Comparison of ENCODE assay signal across 17 mouse cellular contexts in genomic region chr3:39109756-39110392, GRCm38 (mm10).
A peak's percentile ranks its signal among the peaks of the same experiment; 100 is the strongest.
DNase-seq lines count a peak whose midpoint lies in the region; ATAC-seq and TF ChIP-seq lines count a peak whose summit lies in the region.
"Had no signal": no experiment of that assay in that cellular context is flagged by ENCODE, and none has a peak within 500 bp of the region (broad histone marks: within the 10 kb centered on the region; RNA-seq: fewer than 3 reads in every experiment).

No protein-coding gene starts in this region.

- no peak overlapping the region for H3K4me2 ChIP-seq in forebrain, embryonic 16.5 days (ENCODE audit: low read length)
- H3K4me2 ChIP-seq: heart, embryonic 11.5 days; lung, embryonic 15.5 days; stomach, embryonic 15.5 days had no signal

- intact Hi-C loops in gastrocnemius, postnatal 14 days (cut with DNase I; ENCODE audit: low total_unique reads): no loop called here
- intact Hi-C loops in gastrocnemius, postnatal 36 days (cut with DNase I): no loop called here

- no peak overlapping the region for H3K9ac ChIP-seq in forebrain, embryonic 16.5 days (replicated peaks; ENCODE audit: low read depth, low read length)
- H3K9ac ChIP-seq: lung, embryonic 15.5 days; stomach, embryonic 15.5 days had no signal

- no peak for TF ChIP-seq CTCF in lung, adult 2 months (IDR thresholded peaks at IDR 0.05; ENCODE audit: insufficient read depth, low read length)

- 81% methylated on average over 5 of the region's 5 CpGs for WGBS in lung, adult 2 months
- WGBS in forebrain, embryonic 16.5 days: 63% methylated on average over 5 of the region's 5 CpGs

- no peaks in the 10 kb centered on the region for H3K36me3 ChIP-seq in forebrain, embryonic 16.5 days (ENCODE audit: control insufficient read depth, insufficient read depth)
- H3K36me3 ChIP-seq: lung, embryonic 15.5 days; stomach, embryonic 15.5 days had no signal

- no peaks in the 10 kb centered on the region for H3K4me1 ChIP-seq in lung, adult 2 months (ENCODE audit: control insufficient read depth, insufficient read depth, low read length)
- H3K4me1 ChIP-seq in forebrain, embryonic 16.5 days (replicated peaks; ENCODE audit: control insufficient read depth, insufficient read depth, low read length): 0 out of 2 replicates have a peak, but pooled peaks cover 3% of the 10 kb centered on the region
- H3K4me1 ChIP-seq: lung, embryonic 15.5 days; stomach, embryonic 15.5 days had no signal

- H3K27ac ChIP-seq in forebrain, embryonic 16.5 days (ENCODE audit: low read length): no peak overlapping the region
- H3K27ac ChIP-seq: lung, embryonic 15.5 days; stomach, embryonic 15.5 days had no signal

- ATAC-seq in forebrain, embryonic 16.5 days: peak; percentile 74
- ATAC-seq: Patski had no signal

- H3K27me3 ChIP-seq in forebrain, embryonic 16.5 days (replicated peaks; ENCODE audit: control insufficient read depth, insufficient read depth, low read length): no peaks in the 10 kb centered on the region
- H3K27me3 ChIP-seq: lung, embryonic 15.5 days; Patski; stomach, embryonic 15.5 days had no signal

- H3K4me3 ChIP-seq in lung, adult 2 months (replicated peaks; ENCODE audit: extremely low read depth, low read depth, low read length): no peak overlapping the region
- H3K4me3 ChIP-seq in forebrain, embryonic 16.5 days (replicated peaks; ENCODE audit: low read length): no peak overlapping the region
- H3K4me3 ChIP-seq: lung, embryonic 15.5 days; stomach, embryonic 15.5 days had no signal

- no peaks in the 10 kb centered on the region for H3K9me3 ChIP-seq in forebrain, embryonic 16.5 days (ENCODE audit: control insufficient read depth, low read length)
- H3K9me3 ChIP-seq: lung, embryonic 15.5 days; stomach, embryonic 15.5 days had no signal

- TF ChIP-seq POLR2A in lung, adult 2 months (IDR thresholded peaks at IDR 0.05; ENCODE audit: borderline replicate concordance, extremely low read depth, low read depth, low read length): no peak

- peak; percentile 24 to 48 for DNase-seq in cerebellum, postnatal 14 days
- DNase-seq in cerebellum, adult 8-10 months: no peak
- DNase-seq in gastrocnemius, postnatal 14 days: peak; percentile 12
- DNase-seq in gastrocnemius, postnatal 36 days: no peak
- peak; percentile 2 for DNase-seq in lung, postnatal 36 days
- no peak for DNase-seq in lung, adult 2 months
- no peak for DNase-seq in urinary bladder, adult 18-20 months (ENCODE audit: low spot score in 2 of 2)
- DNase-seq: adrenal gland, postnatal 36 days; heart, postnatal 36 days; kidney, adult 8-10 months; retina, postnatal 1 day; thymus, postnatal 14 days had no signal

Comparison
In these comparisons a context has a peak if more than half of its experiments do, and no peak if none do; other contexts are left out.
1. DNase-seq: peak in cerebellum, postnatal 14 days (2 of 2), gastrocnemius, postnatal 14 days (single experiment) and lung, postnatal 36 days (single experiment); none in cerebellum, adult 8-10 months (single experiment), gastrocnemius, postnatal 36 days (0 of 2), lung, adult 2 months (single experiment) and urinary bladder, adult 18-20 months (0 of 2).